Mouse (Mus musculus): Measurements from ENCODE around the gene Olfr119.
"Not testable (repeated sequence)": the region's sequence is repeated elsewhere in the genome, so short reads cannot be mapped to it uniquely, and the experiment has no call there.

The Olfr119 gene

GRCm38 (mm10) chr17:37696264-37696663, at the start of gene Olfr119:
Olfr119 (plus strand) TSS chr17:37696564.
- DNase-seq: not testable (repeated sequence)

- no peak for DNase-seq
Measured at GRCm38 (mm10) chr17:37663682-37664081, 32.7 kb upstream of the Olfr119 start, which contains the start of gene Olfr117. Olfr117 (minus strand) TSS chr17:37663782.

GRCm38 (mm10) chr17:37666688-37667087, 29.7 kb upstream of the Olfr119 start, which contains the start of gene Olfr118:
Olfr118 (plus strand) TSS chr17:37666988.
- no peak for DNase-seq

- no peak for DNase-seq
Measured at GRCm38 (mm10) chr17:37721508-37721907, 25.1 kb downstream of the Olfr119 start, which contains the start of gene Olfr120. Olfr120 (plus strand) TSS chr17:37721808.

GRCm38 (mm10) chr17:37738070-37738469, 41.7 kb downstream of the Olfr119 start:
- no peak for DNase-seq

Measured in kidney, postnatal 25 days (tissue).